Mouse (Mus musculus): ENCODE measurements around the gene Rad21l. TPM values are rescaled to one million over a fixed set of nuclear protein-coding genes. Genes with fewer than 3 reads are reported as not detected.
A peak's percentile ranks its signal among the peaks of the same experiment; 100 is the strongest.

Rad21l gene
- polyA plus RNA-seq, 1 experiment from 2014 or later: not detected

DNA sequence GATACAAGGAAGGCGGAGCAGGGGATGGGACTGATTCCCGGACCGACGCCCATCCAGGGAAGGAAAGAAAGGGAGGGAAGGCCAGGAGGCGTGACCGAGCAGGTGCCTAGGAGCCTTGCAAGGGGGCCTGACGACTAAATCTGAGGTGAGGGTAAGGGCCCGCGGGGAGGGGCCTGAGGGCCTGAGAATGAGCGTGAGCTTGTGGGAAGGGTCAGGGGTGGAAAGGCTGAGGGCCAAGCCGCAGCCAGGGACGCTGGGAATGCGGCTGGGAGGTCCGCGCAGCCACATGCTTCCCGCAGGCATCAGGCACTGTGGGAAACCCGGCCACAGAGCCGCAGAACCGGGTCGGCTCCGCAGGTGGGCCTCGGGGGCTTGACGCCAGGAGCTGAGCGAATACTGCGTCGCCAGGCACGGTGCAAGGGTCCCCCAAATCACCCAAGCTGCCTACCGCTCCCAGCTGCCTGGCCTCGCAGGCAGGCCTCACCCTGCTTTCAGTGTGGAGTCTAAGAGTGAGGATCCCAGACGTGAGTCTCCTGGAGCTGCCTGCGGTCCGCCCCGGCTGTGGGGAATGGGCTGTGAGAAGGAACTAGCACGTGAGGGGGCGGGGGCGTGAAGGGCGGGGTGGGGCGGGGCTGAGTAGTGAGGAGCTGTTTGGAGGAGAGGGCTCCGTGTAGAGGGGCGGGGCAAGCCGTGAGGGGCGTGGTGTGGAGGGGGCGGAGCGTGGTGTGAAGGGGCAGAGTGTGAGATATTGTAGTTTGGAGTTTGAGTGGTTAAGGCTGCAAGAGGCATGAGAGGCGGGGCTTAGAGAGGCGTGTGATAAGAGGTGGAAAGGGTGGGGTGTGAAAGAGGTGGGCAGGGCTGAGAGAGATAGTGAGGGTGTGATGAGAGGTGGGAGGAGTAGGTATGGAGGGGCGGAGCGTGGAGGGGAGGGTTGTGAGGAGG lies 2.0 kb upstream of the Rad21l start:
- no peaks in the 10 kb centered on the region for H3K36me3 ChIP-seq
- no peak overlapping the region for H3K9ac ChIP-seq
- H3K4me1 ChIP-seq (replicated peaks): no peaks in the 10 kb centered on the region
- H3K4me2 ChIP-seq (replicated peaks): peak overlapping the region; percentile 30
- peaks cover 7% of the 10 kb centered on the region; the same call in 1 of the 2 replicates for H3K27me3 ChIP-seq (replicated peaks)
- H3K9me3 ChIP-seq: no peaks in the 10 kb centered on the region
- WGBS: 31% methylated on average over 48 of the region's 48 CpGs
- no peak overlapping the region for H3K4me3 ChIP-seq (replicated peaks)
- H3K27ac ChIP-seq: no peak overlapping the region
- ATAC-seq: peak; percentile 76

DNA sequence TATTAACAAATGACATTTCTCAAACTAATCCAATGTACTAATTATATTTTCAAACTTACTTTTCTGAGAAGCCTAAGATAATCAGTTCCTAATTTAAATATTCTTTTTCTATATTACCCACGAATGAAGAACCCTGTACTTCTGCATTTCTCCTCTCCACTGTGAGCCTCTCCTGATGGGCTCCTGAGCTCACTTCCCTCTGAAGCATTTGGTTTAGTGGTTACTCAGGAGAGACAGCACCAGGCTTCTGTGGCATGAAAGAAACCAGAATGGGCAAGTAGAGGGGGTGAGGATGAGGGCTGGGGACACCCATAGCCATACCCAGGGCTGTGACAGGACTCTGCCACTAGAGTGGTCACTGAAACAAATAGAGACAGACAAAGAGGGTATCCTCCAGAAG lies 16.3 kb downstream of the Rad21l start:
- ATAC-seq: no peak
- Histone ChIP-seq H3K27me3 (replicated peaks) (no peaks in the 10 kb centered on the region), H3K4me2 (replicated peaks) (no peak overlapping the region), H3K9ac (no peak overlapping the region), H3K36me3 (no peaks in the 10 kb centered on the region), H3K4me3 (replicated peaks) (no peak overlapping the region), H3K4me1 (replicated peaks) (no peaks in the 10 kb centered on the region), H3K27ac (no peak overlapping the region), H3K9me3 (no peaks in the 10 kb centered on the region)
- 65% methylated on average over 1 of the region's 1 CpGs for WGBS

DNA sequence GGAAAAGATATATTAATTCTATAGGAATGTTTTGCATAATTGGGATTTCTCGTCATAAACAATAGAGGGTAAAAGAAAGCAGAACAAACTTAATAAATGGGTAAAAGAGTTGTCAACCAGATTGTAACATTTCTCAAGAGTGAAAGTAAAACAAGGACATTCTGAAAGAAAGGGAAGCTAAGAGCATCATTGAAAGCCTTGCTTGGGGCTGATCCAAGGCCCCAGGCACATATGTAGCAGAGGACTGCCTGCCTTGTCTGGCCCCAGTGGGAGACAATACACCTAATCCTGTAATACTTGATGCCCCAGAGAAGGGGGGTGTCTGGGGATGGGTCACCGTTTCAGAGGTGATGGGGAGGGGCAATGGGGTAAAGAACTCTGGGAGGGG lies 32.3 kb downstream of the Rad21l start:
- Histone ChIP-seq H3K9ac (no peak overlapping the region), H3K27me3 (replicated peaks) (peaks cover 5% of the 10 kb centered on the region; the same call in 1 of the 2 replicates), H3K4me2 (replicated peaks) (no peak overlapping the region), H3K9me3 (no peaks in the 10 kb centered on the region), H3K4me1 (replicated peaks) (peaks cover 7% of the 10 kb centered on the region; the same call in 1 of the 2 replicates), H3K36me3 (no peaks in the 10 kb centered on the region), H3K4me3 (replicated peaks) (no peak overlapping the region), H3K27ac (no peak overlapping the region)
- 84% methylated on average over 2 of the region's 2 CpGs for WGBS
- no peak for ATAC-seq

DNA sequence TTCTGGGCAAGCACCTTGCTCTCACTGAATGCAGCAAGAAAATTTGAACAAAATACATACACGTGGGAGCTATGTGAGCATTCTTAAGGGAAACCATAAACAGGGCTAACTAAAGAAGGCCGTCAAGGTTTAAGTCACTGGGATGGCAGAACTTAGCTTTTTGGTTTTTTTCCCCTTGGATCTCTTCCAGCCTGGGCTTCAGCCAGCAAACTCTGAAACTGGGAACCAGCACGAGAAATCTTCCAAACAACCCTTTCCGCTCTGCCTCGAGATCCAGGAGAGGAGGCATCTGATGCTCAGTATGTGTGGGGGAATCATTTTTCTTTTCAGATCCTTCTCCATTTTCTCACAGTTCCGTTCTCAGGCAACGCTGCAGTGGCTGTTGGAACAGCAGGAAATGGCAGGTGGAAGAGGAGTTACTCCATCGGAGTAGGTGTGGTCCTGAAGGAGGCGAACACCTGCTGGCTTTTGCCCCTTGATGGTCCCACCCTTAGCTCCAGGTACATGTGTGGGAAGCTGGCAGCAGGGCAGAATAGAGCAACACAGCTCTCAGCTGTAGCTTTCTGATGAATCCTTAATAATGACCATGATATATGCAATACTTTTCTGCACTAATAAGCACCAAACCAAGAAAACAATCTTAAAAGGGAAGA lies 32.8 kb downstream of the Rad21l start:
- Histone ChIP-seq H3K4me1 (replicated peaks) (peaks cover 7% of the 10 kb centered on the region; the same call in 1 of the 2 replicates), H3K27ac (no peak overlapping the region), H3K9ac (no peak overlapping the region), H3K4me3 (replicated peaks) (no peak overlapping the region), H3K36me3 (no peaks in the 10 kb centered on the region), H3K4me2 (replicated peaks) (peak overlapping the region; percentile 17; the same call in 1 of the 2 replicates), H3K9me3 (no peaks in the 10 kb centered on the region), H3K27me3 (replicated peaks) (peaks cover 5% of the 10 kb centered on the region; the same call in 1 of the 2 replicates)
- peak; percentile 42 for ATAC-seq
- WGBS: 56% methylated on average over 9 of the region's 9 CpGs

DNA sequence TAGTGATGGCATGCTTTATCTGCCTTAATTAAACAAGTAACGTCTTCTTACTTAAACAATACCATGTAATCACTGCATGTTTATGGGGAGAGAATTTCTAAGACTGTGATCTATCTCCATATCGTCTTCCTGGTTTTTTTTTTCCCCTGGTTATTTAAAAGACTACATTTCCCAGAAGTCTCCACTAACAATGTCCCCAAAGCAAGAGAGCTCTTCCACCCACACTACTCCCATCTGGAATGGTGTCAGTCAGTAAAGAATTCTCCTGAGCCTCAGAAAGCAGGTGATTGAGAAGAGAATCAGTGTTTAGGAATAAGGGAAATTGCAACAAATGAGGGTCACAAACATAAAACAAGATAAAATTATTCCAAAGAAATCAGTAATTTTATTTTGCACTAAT lies 33.4 kb downstream of the Rad21l start:
- WGBS: 25% methylated on average over 2 of the region's 2 CpGs

DNA sequence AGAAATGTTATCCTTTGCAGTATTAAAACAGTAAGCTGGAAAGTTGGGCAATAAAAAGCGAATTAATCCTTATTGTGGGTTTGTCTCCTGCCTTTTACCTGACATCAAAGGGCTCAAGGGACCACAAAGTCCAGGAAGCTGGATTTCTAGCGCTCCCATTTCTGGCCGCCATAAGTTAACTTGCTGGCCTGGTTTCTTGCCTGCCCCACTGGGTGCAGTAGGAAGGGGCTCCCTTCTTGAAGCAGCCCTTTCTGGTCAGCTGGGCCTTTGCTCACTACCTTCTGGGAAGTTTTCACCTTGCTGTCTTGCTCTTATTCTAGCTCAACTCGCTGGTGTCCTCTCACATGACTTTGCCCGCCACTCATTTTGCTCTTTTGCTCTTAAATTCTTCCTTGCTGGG lies 35.4 kb downstream of the Rad21l start:
- ATAC-seq: no peak
- Histone ChIP-seq H3K27ac (no peak overlapping the region), H3K36me3 (no peaks in the 10 kb centered on the region), H3K4me3 (replicated peaks) (no peak overlapping the region), H3K9me3 (no peaks in the 10 kb centered on the region), H3K9ac (no peak overlapping the region), H3K4me1 (replicated peaks) (peaks cover 7% of the 10 kb centered on the region; the same call in 1 of the 2 replicates), H3K27me3 (replicated peaks) (peaks cover 5% of the 10 kb centered on the region; the same call in 1 of the 2 replicates), H3K4me2 (replicated peaks) (no peak overlapping the region)
- 55% methylated on average over 5 of the region's 5 CpGs for WGBS

More for the DNA sequence above, 33.4 kb downstream of the Rad21l start:
- Histone ChIP-seq H3K9ac (no peak overlapping the region), H3K27me3 (replicated peaks) (peaks cover 5% of the 10 kb centered on the region; the same call in 1 of the 2 replicates), H3K27ac (no peak overlapping the region), H3K9me3 (no peaks in the 10 kb centered on the region), H3K4me2 (replicated peaks) (no peak overlapping the region), H3K36me3 (no peaks in the 10 kb centered on the region), H3K4me3 (replicated peaks) (no peak overlapping the region), H3K4me1 (replicated peaks) (peaks cover 7% of the 10 kb centered on the region; the same call in 1 of the 2 replicates)
- ATAC-seq: no peak

DNA sequence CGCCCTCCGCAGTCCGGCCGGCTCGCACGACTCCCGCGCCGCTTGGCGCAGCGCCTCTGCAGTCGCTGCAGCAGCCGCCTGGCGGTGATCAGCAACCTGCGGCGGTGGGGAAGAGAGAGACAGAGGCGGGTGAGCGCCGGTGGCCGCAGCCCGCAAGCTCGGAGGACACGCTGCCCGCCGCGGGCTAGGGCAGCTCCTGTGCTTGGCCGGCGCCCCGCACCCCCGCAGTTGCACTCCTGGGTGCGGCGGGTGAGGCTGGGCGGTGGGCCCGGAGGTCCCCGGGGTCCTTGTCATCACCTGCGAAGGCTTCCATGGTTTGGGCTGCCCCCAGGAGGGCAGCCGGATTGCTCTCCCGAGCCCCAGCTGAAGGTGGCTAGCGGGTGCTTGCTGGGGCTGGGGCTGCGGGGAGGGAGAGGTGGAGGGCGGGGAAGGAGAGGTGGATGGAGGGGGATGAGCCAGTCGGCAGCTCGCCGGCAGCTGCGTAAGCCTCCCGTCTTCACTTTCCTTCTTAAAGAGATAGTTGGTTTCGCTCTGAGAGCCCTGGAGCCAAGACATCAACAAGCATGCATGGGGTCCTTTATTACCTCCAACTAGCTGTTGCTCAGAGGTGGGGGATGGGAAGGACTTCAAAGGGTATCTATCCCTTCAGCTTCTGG lies 36.0 kb downstream of the Rad21l start, which contains the start of gene Snph:
TSS of gene Snph (minus strand) at position 435 of the 656 bp plus-strand sequence.
- Histone ChIP-seq H3K27ac (0 out of 2 replicates have a peak within 1 kb of the TSS, but pooled peaks have one; percentile 13), H3K4me2 (replicated peaks) (peak within 1 kb of the TSS; percentile 99), H3K36me3 (no peaks in the 10 kb centered on the region), H3K4me3 (replicated peaks) (peak within 1 kb of the TSS; percentile 74), H3K9me3 (no peaks in the 10 kb centered on the region), H3K27me3 (replicated peaks) (peaks cover 5% of the 10 kb centered on the region; the same call in 1 of the 2 replicates), H3K4me1 (replicated peaks) (peaks cover 7% of the 10 kb centered on the region; the same call in 1 of the 2 replicates), H3K9ac (peak within 1 kb of the TSS; percentile 62)
- under 1% methylated on average over 43 of the region's 47 CpGs for WGBS
- peak; percentile 88 for ATAC-seq

DNA sequence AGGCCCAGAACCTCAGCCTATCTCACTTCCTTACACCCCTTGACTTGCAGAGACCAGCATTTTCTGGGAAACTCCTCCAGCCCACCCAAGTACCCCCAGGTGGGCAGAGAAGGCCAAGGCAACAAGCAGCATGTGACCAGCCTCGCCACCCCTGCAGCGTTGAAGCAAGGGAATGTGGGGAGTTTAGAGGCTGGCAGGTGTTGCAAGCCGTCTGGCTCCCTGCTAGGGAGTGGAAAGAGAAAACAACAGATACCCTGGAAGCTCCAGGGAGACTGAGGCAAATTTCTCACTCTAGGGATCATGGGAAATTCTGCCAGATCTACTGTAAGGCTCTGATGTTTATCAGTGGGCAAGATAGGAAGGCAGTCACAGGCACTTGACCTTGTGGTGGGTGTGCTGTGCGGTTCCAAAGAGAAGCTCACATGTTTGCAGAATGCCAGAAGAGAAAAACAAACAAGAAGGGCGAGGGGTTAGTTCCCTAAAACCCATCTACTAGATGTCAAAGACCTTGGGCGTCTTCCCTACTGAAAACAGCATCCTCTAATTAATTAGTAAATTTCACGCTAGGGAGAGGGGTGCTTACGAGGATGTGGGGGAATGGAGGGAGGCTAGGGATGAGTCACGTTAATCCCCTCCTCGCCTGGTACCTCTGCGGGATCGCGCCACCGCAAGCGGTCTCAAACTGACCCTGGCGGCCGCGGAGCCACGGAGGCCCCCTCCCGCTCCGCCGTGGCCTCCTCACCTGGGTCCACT lies 36.8 kb downstream of the Rad21l start:
- H3K4me1 ChIP-seq (replicated peaks): peaks cover 7% of the 10 kb centered on the region; the same call in 1 of the 2 replicates
- 5% methylated on average over 22 of the region's 22 CpGs for WGBS
- no peaks in the 10 kb centered on the region for H3K36me3 ChIP-seq
- peak overlapping the region; percentile 74 for H3K4me3 ChIP-seq (replicated peaks)
- 0 out of 2 replicates have a peak overlapping the region, but pooled peaks have one; percentile 13 for H3K27ac ChIP-seq
- H3K9ac ChIP-seq: peak overlapping the region; percentile 62
- peaks cover 5% of the 10 kb centered on the region; the same call in 1 of the 2 replicates for H3K27me3 ChIP-seq (replicated peaks)
- H3K9me3 ChIP-seq: no peaks in the 10 kb centered on the region
- H3K4me2 ChIP-seq (replicated peaks): peak overlapping the region; percentile 99
- ATAC-seq: no peak; the same call in 1 of the 2 replicates

DNA sequence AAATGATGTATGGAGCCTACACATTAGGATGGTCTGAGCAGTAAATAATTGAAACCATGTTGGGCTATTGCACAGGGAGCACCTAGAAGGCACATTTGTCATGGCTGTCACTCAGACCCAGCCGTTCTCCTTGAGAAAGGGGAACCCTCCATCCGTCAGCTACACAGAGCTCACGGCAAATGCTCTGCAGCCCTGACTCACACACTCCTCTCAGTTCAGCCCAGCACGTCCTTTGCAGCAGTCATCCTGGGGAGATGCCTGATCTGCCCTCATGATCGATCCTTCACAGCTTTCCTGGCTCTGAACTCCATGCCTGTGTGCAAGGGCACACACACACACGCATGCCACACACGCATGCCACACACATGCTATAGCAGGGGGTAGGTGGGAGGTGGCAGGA lies 39.0 kb downstream of the Rad21l start:
- ATAC-seq: no peak
- H3K4me1 ChIP-seq (replicated peaks): peaks cover 7% of the 10 kb centered on the region; the same call in 1 of the 2 replicates
- 75% methylated on average over 7 of the region's 7 CpGs for WGBS
- no peaks in the 10 kb centered on the region for H3K9me3 ChIP-seq
- peaks cover 5% of the 10 kb centered on the region; the same call in 1 of the 2 replicates for H3K27me3 ChIP-seq (replicated peaks)
- H3K9ac ChIP-seq: no peak overlapping the region
- no peaks in the 10 kb centered on the region for H3K36me3 ChIP-seq
- H3K4me2 ChIP-seq (replicated peaks): no peak overlapping the region
- no peak overlapping the region for H3K4me3 ChIP-seq (replicated peaks)
- H3K27ac ChIP-seq: no peak overlapping the region

DNA sequence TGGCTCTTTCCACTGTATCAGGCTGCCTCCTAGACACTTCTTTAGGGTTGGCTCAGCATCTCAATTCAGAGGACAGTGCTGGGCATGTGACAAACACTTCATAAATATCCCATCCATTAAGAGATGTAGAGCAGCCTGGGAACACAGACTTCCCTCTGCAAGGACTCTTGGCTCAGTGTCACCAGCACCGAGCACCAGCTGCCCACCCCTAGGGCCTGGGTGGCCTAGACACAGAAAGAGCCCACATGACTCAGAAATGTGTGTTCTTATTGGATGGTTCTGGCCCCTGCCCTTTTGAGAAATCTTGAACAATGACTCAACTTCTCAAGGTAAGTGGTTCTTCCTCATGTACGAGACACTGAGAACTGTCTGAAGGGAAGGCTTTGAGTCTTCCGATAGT lies 40.3 kb downstream of the Rad21l start:
- Histone ChIP-seq H3K4me1 (replicated peaks) (peaks cover 7% of the 10 kb centered on the region; the same call in 1 of the 2 replicates), H3K27ac (no peak overlapping the region), H3K9ac (no peak overlapping the region), H3K27me3 (replicated peaks) (peaks cover 5% of the 10 kb centered on the region; the same call in 1 of the 2 replicates), H3K9me3 (no peaks in the 10 kb centered on the region), H3K4me3 (replicated peaks) (no peak overlapping the region), H3K4me2 (replicated peaks) (no peak overlapping the region), H3K36me3 (no peaks in the 10 kb centered on the region)
- no peak for ATAC-seq
- WGBS: 78% methylated on average over 3 of the region's 3 CpGs

DNA sequence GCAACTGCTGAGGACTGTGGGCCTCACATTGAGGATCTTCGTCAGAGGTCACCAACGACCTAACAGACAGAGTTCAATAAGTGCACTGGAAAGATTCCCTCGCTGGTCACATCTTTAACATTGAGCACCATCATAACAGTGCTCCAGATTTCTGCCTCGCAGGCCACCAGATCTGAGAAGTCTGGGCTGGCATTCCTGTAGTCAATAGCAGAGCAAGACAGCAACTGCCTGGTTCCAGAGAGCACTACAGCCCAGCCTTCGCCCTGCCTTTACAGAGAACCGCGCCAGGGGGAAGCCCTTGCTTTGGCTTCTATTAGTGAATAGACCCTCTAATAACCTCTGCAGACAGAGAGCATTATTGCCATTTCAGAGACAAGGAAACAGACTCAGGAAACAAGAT lies 42.0 kb downstream of the Rad21l start:
- H3K27ac ChIP-seq: no peak overlapping the region
- H3K4me2 ChIP-seq (replicated peaks): no peak overlapping the region
- no peaks in the 10 kb centered on the region for H3K36me3 ChIP-seq
- no peak for ATAC-seq
- H3K4me1 ChIP-seq (replicated peaks): 0 out of 2 replicates have a peak, but pooled peaks cover under 1% of the 10 kb centered on the region
- 88% methylated on average over 7 of the region's 7 CpGs for WGBS
- H3K4me3 ChIP-seq (replicated peaks): no peak overlapping the region
- no peaks in the 10 kb centered on the region for H3K27me3 ChIP-seq (replicated peaks)
- no peak overlapping the region for H3K9ac ChIP-seq
- H3K9me3 ChIP-seq: no peaks in the 10 kb centered on the region

Measured in intestine, embryonic 15.5 days (tissue).